Mouse (Mus musculus): Measurements from ENCODE around the gene Bcl7c.

The Bcl7c gene

GRCm38 (mm10) chr7:127685304-127686018 lies 23.3 kb downstream of the Bcl7c start:
- DNase-seq (ENCODE audit: low spot score) = no peak

GRCm38 (mm10) chr7:127681888-127682553 lies 26.7 kb downstream of the Bcl7c start:
- no peak for DNase-seq (ENCODE audit: low spot score)

GRCm38 (mm10) chr7:127680541-127680940 lies 28.2 kb downstream of the Bcl7c start:
- DNase-seq (ENCODE audit: low spot score) = no peak

GRCm38 (mm10) chr7:127678811-127679210 lies 29.9 kb downstream of the Bcl7c start:
- no peak for DNase-seq (ENCODE audit: low spot score)

- no peak for DNase-seq (ENCODE audit: low spot score)
Observed at GRCm38 (mm10) chr7:127677609-127678008, 31.1 kb downstream of the Bcl7c start.

GRCm38 (mm10) chr7:127677077-127677476 lies 31.7 kb downstream of the Bcl7c start:
- DNase-seq (ENCODE audit: low spot score) = peak; percentile 27

- DNase-seq (ENCODE audit: low spot score) = no peak
Observed at GRCm38 (mm10) chr7:127675391-127675811, 33.3 kb downstream of the Bcl7c start.

- peak; percentile 84 for DNase-seq (ENCODE audit: low spot score)
Observed at GRCm38 (mm10) chr7:127674977-127675376, 33.8 kb downstream of the Bcl7c start.

GRCm38 (mm10) chr7:127672776-127673175 lies 36.0 kb downstream of the Bcl7c start:
- DNase-seq (ENCODE audit: low spot score) = no peak

GRCm38 (mm10) chr7:127671880-127672774 lies 36.6 kb downstream of the Bcl7c start:
- DNase-seq (ENCODE audit: low spot score) = no peak

GRCm38 (mm10) chr7:127667171-127667570 lies 41.6 kb downstream of the Bcl7c start:
- no peak for DNase-seq (ENCODE audit: low spot score)

- no peak for DNase-seq (ENCODE audit: low spot score)
Observed at GRCm38 (mm10) chr7:127666679-127667078, 42.1 kb downstream of the Bcl7c start.

GRCm38 (mm10) chr7:127666066-127666654 lies 42.6 kb downstream of the Bcl7c start:
- no peak for DNase-seq (ENCODE audit: low spot score)

GRCm38 (mm10) chr7:127662926-127663325 lies 45.8 kb downstream of the Bcl7c start:
- DNase-seq (ENCODE audit: low spot score) = no peak

- DNase-seq (ENCODE audit: low spot score) = no peak
Observed at GRCm38 (mm10) chr7:127661833-127662232, 46.9 kb downstream of the Bcl7c start.

- DNase-seq (ENCODE audit: low spot score) = no peak
Observed at GRCm38 (mm10) chr7:127660882-127661281, 47.9 kb downstream of the Bcl7c start.

- DNase-seq (ENCODE audit: low spot score) = peak; percentile 57
Observed at GRCm38 (mm10) chr7:127656946-127657345, 51.8 kb downstream of the Bcl7c start.

- no peak for DNase-seq (ENCODE audit: low spot score)
Observed at GRCm38 (mm10) chr7:127654318-127654717, 54.4 kb downstream of the Bcl7c start.

GRCm38 (mm10) chr7:127652050-127652449 lies 56.7 kb downstream of the Bcl7c start:
- DNase-seq (ENCODE audit: low spot score) = no peak

GRCm38 (mm10) chr7:127651624-127652023 lies 57.1 kb downstream of the Bcl7c start:
- DNase-seq (ENCODE audit: low spot score) = no peak

GRCm38 (mm10) chr7:127649206-127649605 lies 59.5 kb downstream of the Bcl7c start:
- no peak for DNase-seq (ENCODE audit: low spot score)

Data from ovary, postnatal 14 days (tissue).